Mouse (Mus musculus) liver, postnatal 0 days (tissue): ENCODE data around the gene Ccdc107. TPM values are rescaled to one million over a fixed set of nuclear protein-coding genes. Genes with fewer than 3 reads are reported as not detected.

Source experiments
- ATAC-seq: fragments of 200-750 bp; cut with Nextera tagmentation; 2 replicates; pipeline ENCODE4 v1.8.0; 2017; ENCODE audit warnings: mild to moderate bottlenecking, moderate library complexity
- DNase-seq: peaks from one replicate; pipeline ENCODE4 v3.0.0-alpha.2; 2016
- H3K27ac ChIP-seq: fragments of 300-500 bp; sonication (generic); 2 replicates; pipeline ENCODE4 v1.5.1; 2014; ENCODE audit warnings: antibody characterized with exemption, moderate library complexity, mild to moderate bottlenecking, low read depth
- H3K27me3 ChIP-seq: fragments of 300-500 bp; sonication (generic); 2 replicates; pipeline ENCODE4 v1.6.1; 2014; ENCODE audit warnings: low read length, control low read depth, mixed read lengths; ENCODE audit not compliant: insufficient read depth
- H3K36me3 ChIP-seq: fragments of 300-500 bp; sonication (generic); replicated peaks from 2 replicates; pipeline ENCODE4 v1.6.1; 2014; ENCODE audit warnings: mild to moderate bottlenecking, control low read depth, low read length, moderate library complexity, mixed read lengths; ENCODE audit not compliant: insufficient read depth
- H3K4me1 ChIP-seq: fragments of 300-500 bp; sonication (generic); 2 replicates; pipeline ENCODE4 v1.6.1; 2014; ENCODE audit warnings: antibody characterized with exemption, mild to moderate bottlenecking, control low read depth; ENCODE audit not compliant: insufficient read depth
- H3K4me2 ChIP-seq: fragments of 300-500 bp; sonication (generic); 2 replicates; pipeline ENCODE4 v1.6.1; 2014; ENCODE audit warnings: low read depth, mild to moderate bottlenecking, low read length, moderate library complexity, mixed read lengths
- H3K4me3 ChIP-seq: fragments of 300-500 bp; sonication (generic); 2 replicates; pipeline ENCODE4 v1.5.1; 2014; ENCODE audit warnings: low read depth, low read length
- H3K9ac ChIP-seq: fragments of 300-500 bp; sonication (generic); replicated peaks from 2 replicates; pipeline ENCODE4 v1.6.1; 2014; ENCODE audit warnings: mild to moderate bottlenecking, moderate library complexity
- H3K9me3 ChIP-seq: fragments of 300-500 bp; sonication (generic); 2 replicates; pipeline ENCODE4 v1.6.1; 2016; ENCODE audit warnings: mild to moderate bottlenecking, control low read depth, low read length, mixed read lengths
- CTCF ChIP-seq: sonication (generic); IDR thresholded peaks from 2 replicates; pipeline ENCODE4 v1.5.1; 2016; ENCODE audit warnings: antibody characterized with exemption, low read depth
- EP300 ChIP-seq: IDR thresholded peaks from 2 replicates; pipeline ENCODE4 v1.6.1; 2016; ENCODE audit warnings: antibody characterized with exemption, low read depth, mild to moderate bottlenecking
- WGBS: fragments of 180-500 bp; shearing (Covaris S2); extraction: QIAGEN DNeasy Blood & Tissue Kit; methylation state at CpG from one replicate; pipeline ENCODE4 v1.1.7; 2014; ENCODE audit not compliant: insufficient replicate concordance; 5-methylcytosine and 5-hydroxymethylcytosine counted together
- polyA plus RNA-seq: library from polyadenylated mRNA; unstranded; fragments of >200 nt; fragmentation: Nextera tagmentation; extraction: Ambion mirVana; gene quantifications from 2 replicates; pipeline ENCODE4 v1.2.1, GENCODE M21; 2015

The Ccdc107 gene
- polyA plus RNA-seq, 1 experiment from 2014 or later: 41.1 TPM

DNA sequence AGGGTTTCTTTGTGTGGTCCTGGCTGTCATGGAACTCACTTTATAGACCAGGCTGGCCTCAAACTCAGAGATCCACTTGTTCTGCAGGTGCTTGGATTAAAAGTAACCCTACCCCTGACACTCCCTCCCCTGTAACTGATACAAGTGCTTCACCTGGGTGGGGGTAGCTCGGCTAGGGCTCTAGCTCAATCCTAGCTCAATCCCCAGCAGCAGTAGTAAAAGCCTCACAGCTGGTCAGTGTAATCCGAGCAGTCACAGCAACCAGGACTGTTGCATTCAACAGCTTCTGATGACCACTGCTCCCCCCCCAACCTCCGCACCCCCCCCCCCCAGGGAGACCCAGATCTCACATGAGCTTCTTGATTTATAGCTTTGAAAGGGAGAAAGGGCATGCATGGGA, 49.3 kb downstream of the Ccdc107 start:
- Histone ChIP-seq H3K4me1 (no peaks in the 10 kb centered on the region), H3K4me3 (no peak overlapping the region), H3K27ac (no peak overlapping the region), H3K9me3 (no peaks in the 10 kb centered on the region), H3K4me2 (no peak overlapping the region), H3K27me3 (no peaks in the 10 kb centered on the region), H3K9ac (no peak overlapping the region), H3K36me3 (peaks cover 94% of the 10 kb centered on the region)
- ATAC-seq (no peak), DNase-seq (no peak)
- 89% methylated on average over 3 of the region's 3 CpGs for WGBS
- TF ChIP-seq EP300 (no peak), CTCF (no peak)

Other genes with a start within 250 kb of the Ccdc107 start
- gene Atp8b5, start 225.7 kb upstream of the Ccdc107 start, polyA plus RNA-seq: 0.02 and 0.13 TPM in 2 replicates
- gene Rusc2, start 110.9 kb upstream of the Ccdc107 start, polyA plus RNA-seq: 1.9 and 2.1 TPM in 2 replicates
- 0.14 TPM in 1 of 2 replicates, not detected in the other for gene Fam166b, start 63.8 kb upstream of the Ccdc107 start, polyA plus RNA-seq
- gene Tesk1, start 51.0 kb upstream of the Ccdc107 start, polyA plus RNA-seq: 1.2 TPM in 2 replicates
- gene Cd72, start 38.3 kb upstream of the Ccdc107 start, polyA plus RNA-seq: 9.9 and 10.4 TPM in 2 replicates
- 0.53 and 0.94 TPM in 2 replicates for gene Sit1, start 9.2 kb upstream of the Ccdc107 start, polyA plus RNA-seq
- gene Arhgef39, start 6.8 kb downstream of the Ccdc107 start, polyA plus RNA-seq: 14.2 and 15.2 TPM in 2 replicates
- 0.95 and 1.1 TPM in 2 replicates for gene Car9, start 14.1 kb downstream of the Ccdc107 start, polyA plus RNA-seq
- 17.3 and 58.9 TPM in 2 replicates for gene Tpm2, start 30.9 kb downstream of the Ccdc107 start, polyA plus RNA-seq
- 36.2 and 41.2 TPM in 2 replicates for gene Creb3, start 69.4 kb downstream of the Ccdc107 start, polyA plus RNA-seq
- 30.0 and 34.2 TPM in 2 replicates for gene Tln1, start 69.8 kb downstream of the Ccdc107 start, polyA plus RNA-seq
- gene Rgp1, start 85.8 kb downstream of the Ccdc107 start, polyA plus RNA-seq: 6.3 and 7.3 TPM in 2 replicates
- 7.3 and 8.4 TPM in 2 replicates for gene Gba2, start 86.0 kb downstream of the Ccdc107 start, polyA plus RNA-seq
- 0.96 TPM in 1 of 2 replicates, not detected in the other for gene Msmp, start 91.6 kb downstream of the Ccdc107 start, polyA plus RNA-seq
- 0.54 and 0.82 TPM in 2 replicates for gene Npr2, start 139.0 kb downstream of the Ccdc107 start, polyA plus RNA-seq
- not detected in 2 replicates for gene Spag8, start 160.7 kb downstream of the Ccdc107 start, polyA plus RNA-seq
- 159 and 186 TPM in 2 replicates for gene Hint2, start 163.6 kb downstream of the Ccdc107 start, polyA plus RNA-seq
- 0.29 and 0.33 TPM in 2 replicates for gene Tmem8b, start 176.1 kb downstream of the Ccdc107 start, polyA plus RNA-seq
- 1.7 and 1.8 TPM in 2 replicates for gene Fam221b, start 176.2 kb downstream of the Ccdc107 start, polyA plus RNA-seq
- gene Olfr70, start 207.9 kb downstream of the Ccdc107 start, polyA plus RNA-seq: not detected in 2 replicates
- not detected in 2 replicates for gene Olfr71, start 217.4 kb downstream of the Ccdc107 start, polyA plus RNA-seq
- 0.40 and 0.50 TPM in 2 replicates for gene Hrct1, start 234.3 kb downstream of the Ccdc107 start, polyA plus RNA-seq
- gene Spaar, start 237.1 kb downstream of the Ccdc107 start, polyA plus RNA-seq: 0.07 and 0.13 TPM in 2 replicates